Mouse (Mus musculus): Measurements from ENCODE around the gene Ccdc173. TPM values are rescaled to one million over a fixed set of nuclear protein-coding genes. Genes with fewer than 3 reads are reported as not detected.

Gene Ccdc173
- polyA plus RNA-seq, 1 experiment, result 0.54 TPM

DNA sequence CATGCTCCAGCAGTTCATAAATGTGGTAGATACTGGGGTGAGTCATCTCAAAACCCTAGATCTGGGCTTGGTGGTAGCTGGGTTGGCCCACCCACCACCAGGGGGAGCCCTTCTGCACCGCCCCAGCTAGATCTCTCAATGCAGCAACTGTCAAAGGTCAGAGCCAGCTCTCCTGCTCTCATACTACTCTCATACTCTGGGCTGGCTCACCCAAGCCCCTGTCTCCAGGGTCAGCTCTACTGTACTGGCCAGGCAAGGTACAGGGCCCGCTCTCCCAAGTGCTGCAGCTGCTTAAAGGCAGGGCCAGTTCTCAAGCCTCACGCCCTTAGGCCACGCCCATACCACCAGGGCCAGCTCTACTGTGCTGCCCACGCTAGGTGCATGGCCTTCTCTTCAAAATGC is 13.5 kb upstream of the Ccdc173 start:
- Histone ChIP-seq H3K9me3 (peaks cover 5% of the 10 kb centered on the region; the same call in 1 of the 2 replicates), H3K36me3 (replicated peaks; ENCODE audit: low read length) (no peaks in the 10 kb centered on the region), H3K4me3 (replicated peaks) (peak overlapping the region; percentile 0), H3K4me1 (peaks cover 12% of the 10 kb centered on the region), H3K27me3 (replicated peaks) (no peaks in the 10 kb centered on the region)
- no peak for TF ChIP-seq GATA1 (IDR thresholded peaks at IDR 0.05; ENCODE audit: borderline replicate concordance, low read length)
- no peak for TF ChIP-seq FLI1 (IDR thresholded peaks at IDR 0.05; ENCODE audit: low read length)

GRCm38 (mm10) chr2:69790722-69791121 is 1.3 kb upstream of the Ccdc173 start:
- Histone ChIP-seq H3K27me3 (replicated peaks) (no peaks in the 10 kb centered on the region), H3K4me3 (replicated peaks) (no peak overlapping the region), H3K9me3 (no peaks in the 10 kb centered on the region), H3K4me1 (peaks cover 16% of the 10 kb centered on the region; the same call in 1 of the 2 replicates), H3K36me3 (replicated peaks; ENCODE audit: low read length) (peaks cover 40% of the 10 kb centered on the region)
- TF ChIP-seq GATA1 (IDR thresholded peaks at IDR 0.05; ENCODE audit: borderline replicate concordance, low read length) (no peak), FLI1 (IDR thresholded peaks at IDR 0.05; ENCODE audit: low read length) (no peak)

DNA sequence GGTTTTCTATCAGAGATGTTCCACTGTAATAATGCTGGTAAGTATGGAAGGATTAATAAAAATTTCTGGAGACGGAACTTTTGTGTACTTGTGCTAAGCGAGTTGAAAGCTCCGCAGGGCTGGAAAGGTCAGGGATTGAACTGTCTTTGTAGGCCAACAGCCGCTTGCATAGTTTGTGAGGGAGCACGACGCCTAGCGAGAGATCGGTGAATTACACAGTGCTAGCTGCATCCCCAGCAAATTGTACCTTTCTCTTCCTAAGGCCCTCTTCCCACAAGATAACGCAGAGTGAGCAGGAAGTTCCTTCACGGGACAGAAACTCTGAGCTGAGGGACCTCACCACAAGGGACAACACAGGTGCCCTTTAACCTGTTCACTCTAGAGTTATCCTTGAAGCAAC is 910 bp upstream of the Ccdc173 start:
- Histone ChIP-seq H3K9me3 (no peaks in the 10 kb centered on the region), H3K36me3 (replicated peaks; ENCODE audit: low read length) (peaks cover 36% of the 10 kb centered on the region), H3K27me3 (replicated peaks) (no peaks in the 10 kb centered on the region), H3K4me1 (peaks cover 16% of the 10 kb centered on the region; the same call in 1 of the 2 replicates), H3K4me3 (replicated peaks) (peak overlapping the region; percentile 97)
- TF ChIP-seq GATA1 (IDR thresholded peaks at IDR 0.05; ENCODE audit: borderline replicate concordance, low read length) (no peak), FLI1 (IDR thresholded peaks at IDR 0.05; ENCODE audit: low read length) (no peak)

DNA sequence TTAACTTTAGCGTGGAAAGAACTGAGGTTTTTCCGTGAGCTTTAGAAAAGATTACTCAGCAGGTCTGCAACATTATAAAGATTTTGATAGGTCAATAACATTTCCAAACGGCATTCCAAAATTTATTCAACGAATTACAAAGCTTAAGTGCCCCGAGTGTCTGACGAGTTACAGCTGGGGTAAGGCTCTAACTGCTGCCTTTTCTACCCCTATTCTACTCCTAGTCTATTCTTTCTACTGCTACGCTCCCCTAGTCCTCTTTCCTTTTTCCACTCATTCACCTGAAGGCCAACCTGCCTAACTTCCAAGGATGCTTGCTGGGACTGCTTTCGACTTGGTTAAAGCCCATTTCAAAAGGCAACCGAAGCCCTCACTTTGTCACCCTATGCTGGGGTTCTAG is 401 bp downstream of the Ccdc173 start:
- Histone ChIP-seq H3K4me3 (replicated peaks) (peak overlapping the region; percentile 97), H3K36me3 (replicated peaks; ENCODE audit: low read length) (peaks cover 27% of the 10 kb centered on the region), H3K4me1 (peaks cover 16% of the 10 kb centered on the region; the same call in 1 of the 2 replicates), H3K9me3 (no peaks in the 10 kb centered on the region), H3K27me3 (replicated peaks) (no peaks in the 10 kb centered on the region)
- TF ChIP-seq FLI1 (IDR thresholded peaks at IDR 0.05; ENCODE audit: low read length) (no peak), GATA1 (IDR thresholded peaks at IDR 0.05; ENCODE audit: borderline replicate concordance, low read length) (no peak)

- H3K4me3 ChIP-seq (replicated peaks), result no peak overlapping the region
- H3K36me3 ChIP-seq (replicated peaks; ENCODE audit: low read length), result peaks cover 10% of the 10 kb centered on the region
- TF ChIP-seq FLI1 (IDR thresholded peaks at IDR 0.05; ENCODE audit: low read length) (no peak), GATA1 (IDR thresholded peaks at IDR 0.05; ENCODE audit: borderline replicate concordance, low read length) (no peak)
- H3K27me3 ChIP-seq (replicated peaks), result no peaks in the 10 kb centered on the region
- H3K4me1 ChIP-seq, result peaks cover 19% of the 10 kb centered on the region
- peaks cover 3% of the 10 kb centered on the region; the same call in 1 of the 2 replicates for H3K9me3 ChIP-seq
Observed at GRCm38 (mm10) chr2:69778836-69779177, 10.6 kb downstream of the Ccdc173 start.

GRCm38 (mm10) chr2:69777985-69778835 is 11.2 kb downstream of the Ccdc173 start:
- Histone ChIP-seq H3K4me1 (peaks cover 19% of the 10 kb centered on the region), H3K4me3 (replicated peaks) (peak overlapping the region; percentile 59), H3K36me3 (replicated peaks; ENCODE audit: low read length) (peaks cover 11% of the 10 kb centered on the region), H3K27me3 (replicated peaks) (no peaks in the 10 kb centered on the region), H3K9me3 (peaks cover 4% of the 10 kb centered on the region; the same call in 1 of the 2 replicates)
- TF ChIP-seq GATA1 (IDR thresholded peaks at IDR 0.05; ENCODE audit: borderline replicate concordance, low read length) (no peak), FLI1 (IDR thresholded peaks at IDR 0.05; ENCODE audit: low read length) (no peak)

GRCm38 (mm10) chr2:69773331-69773730 is 16.0 kb downstream of the Ccdc173 start:
- TF ChIP-seq GATA1 (IDR thresholded peaks at IDR 0.05; ENCODE audit: borderline replicate concordance, low read length), result no peak
- no peak for TF ChIP-seq FLI1 (IDR thresholded peaks at IDR 0.05; ENCODE audit: low read length)

DNA sequence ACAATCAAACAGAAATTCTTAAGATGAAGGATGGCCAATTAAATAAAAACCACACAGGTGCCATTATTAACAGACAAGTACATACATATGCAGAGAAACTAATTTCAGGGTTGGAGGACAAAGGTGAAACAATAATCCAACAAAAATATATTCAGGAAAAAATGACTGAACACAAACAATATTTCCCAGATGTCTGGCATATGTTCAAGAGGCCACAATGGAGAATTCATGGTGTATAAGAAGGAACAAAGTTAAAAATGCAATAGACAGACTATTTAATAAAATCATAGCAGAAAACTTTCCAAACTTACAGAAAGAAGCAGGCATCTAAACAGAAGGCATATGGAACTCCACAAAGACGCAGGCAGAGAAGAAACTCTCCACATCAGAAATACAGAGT is 24.7 kb downstream of the Ccdc173 start:
- no peak for TF ChIP-seq GATA1 (IDR thresholded peaks at IDR 0.05; ENCODE audit: borderline replicate concordance, low read length)
- no peak for TF ChIP-seq FLI1 (IDR thresholded peaks at IDR 0.05; ENCODE audit: low read length)
- Histone ChIP-seq H3K27me3 (replicated peaks) (no peaks in the 10 kb centered on the region), H3K4me3 (replicated peaks) (no peak overlapping the region), H3K4me1 (peaks cover 9% of the 10 kb centered on the region; the same call in 1 of the 2 replicates), H3K9me3 (no peaks in the 10 kb centered on the region), H3K36me3 (replicated peaks; ENCODE audit: low read length) (no peaks in the 10 kb centered on the region)

More at GRCm38 (mm10) chr2:69773331-69773730, 16.0 kb downstream of the Ccdc173 start:
- H3K27me3 ChIP-seq (replicated peaks), result no peaks in the 10 kb centered on the region
- H3K36me3 ChIP-seq (replicated peaks; ENCODE audit: low read length), result peaks cover 9% of the 10 kb centered on the region
- peaks cover 26% of the 10 kb centered on the region for H3K4me1 ChIP-seq
- peaks cover 7% of the 10 kb centered on the region; the same call in 1 of the 2 replicates for H3K9me3 ChIP-seq
- H3K4me3 ChIP-seq (replicated peaks), result no peak overlapping the region

DNA sequence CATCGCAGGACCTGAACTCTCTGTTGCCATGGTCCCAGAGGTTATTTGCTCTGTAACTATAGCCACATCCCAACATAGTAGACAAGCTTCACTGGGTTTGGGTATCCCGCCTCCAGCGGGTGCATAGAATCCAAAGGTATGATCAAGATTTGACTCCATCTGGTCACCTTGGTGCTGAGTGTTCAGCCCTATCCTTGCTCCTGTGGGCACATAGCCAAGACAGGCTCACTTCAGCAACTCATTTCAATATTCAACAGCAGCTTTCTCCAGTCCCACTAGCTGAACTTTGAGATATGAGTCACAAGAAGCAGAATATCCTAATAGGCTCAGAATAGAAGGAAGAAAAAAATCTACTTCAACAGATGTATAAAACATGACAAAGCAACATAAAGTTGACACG is 26.0 kb downstream of the Ccdc173 start:
- H3K9me3 ChIP-seq, result no peaks in the 10 kb centered on the region
- H3K4me3 ChIP-seq (replicated peaks), result no peak overlapping the region
- no peaks in the 10 kb centered on the region for H3K36me3 ChIP-seq (replicated peaks; ENCODE audit: low read length)
- H3K27me3 ChIP-seq (replicated peaks), result no peaks in the 10 kb centered on the region
- TF ChIP-seq FLI1 (IDR thresholded peaks at IDR 0.05; ENCODE audit: low read length) (no peak), GATA1 (IDR thresholded peaks at IDR 0.05; ENCODE audit: borderline replicate concordance, low read length) (no peak)
- H3K4me1 ChIP-seq, result peaks cover 6% of the 10 kb centered on the region; the same call in 1 of the 2 replicates

GRCm38 (mm10) chr2:69760980-69761379 is 28.4 kb downstream of the Ccdc173 start:
- H3K27me3 ChIP-seq (replicated peaks), result no peaks in the 10 kb centered on the region
- H3K4me3 ChIP-seq (replicated peaks), result no peak overlapping the region
- TF ChIP-seq GATA1 (IDR thresholded peaks at IDR 0.05; ENCODE audit: borderline replicate concordance, low read length) (no peak), FLI1 (IDR thresholded peaks at IDR 0.05; ENCODE audit: low read length) (no peak)
- no peaks in the 10 kb centered on the region for H3K36me3 ChIP-seq (replicated peaks; ENCODE audit: low read length)
- peaks cover 6% of the 10 kb centered on the region; the same call in 1 of the 2 replicates for H3K4me1 ChIP-seq
- H3K9me3 ChIP-seq, result no peaks in the 10 kb centered on the region
